Mouse (Mus musculus): ENCODE results near the gene Amotl1. TPM values are rescaled to one million over a fixed set of nuclear protein-coding genes. Genes with fewer than 3 reads are reported as not detected.
A peak's percentile ranks its signal among the peaks of the same experiment; 100 is the strongest.

Gene Amotl1
- total and polyA plus RNA-seq, 2 experiments from 2014 or later, result 11.7 to 70.2 TPM

- ATAC-seq (ENCODE audit: insufficient read depth, low read depth) (no peak), DNase-seq (ENCODE audit: low spot score) (peak; percentile 38)
- Histone ChIP-seq H3K4me2 (ENCODE audit: low read depth, low read length) (peak overlapping the region; percentile 88), H3K27me3 (ENCODE audit: control insufficient read depth, insufficient read depth, low read length) (no peaks in the 10 kb centered on the region), H3K9me3 (replicated peaks; ENCODE audit: control insufficient read depth, low read length) (no peaks in the 10 kb centered on the region), H3K4me1 (ENCODE audit: control insufficient read depth, insufficient read depth) (peaks cover 59% of the 10 kb centered on the region), H3K4me3 (ENCODE audit: low read depth, low read length) (peak overlapping the region; percentile 98), H3K27ac (ENCODE audit: low read depth) (peak overlapping the region; percentile 95), H3K9ac (replicated peaks; ENCODE audit: low read depth, low read length) (peak overlapping the region; percentile 93), H3K36me3 (replicated peaks; ENCODE audit: control insufficient read depth, insufficient read depth, low read length) (no peaks in the 10 kb centered on the region)
- TF ChIP-seq CTCF (IDR thresholded peaks at IDR 0.05; ENCODE audit: low read depth), result no peak
- TF ChIP-seq EP300 (IDR thresholded peaks at IDR 0.05; ENCODE audit: low read depth), result no peak
Observed at GRCm38 (mm10) chr9:14612588-14612987, 32.3 kb downstream of the Amotl1 start.

GRCm38 (mm10) chr9:14608521-14608920 is 36.3 kb downstream of the Amotl1 start:
- no peak overlapping the region for H3K9ac ChIP-seq (replicated peaks; ENCODE audit: low read depth, low read length)
- H3K27me3 ChIP-seq (ENCODE audit: control insufficient read depth, insufficient read depth, low read length), result no peaks in the 10 kb centered on the region
- peaks cover 69% of the 10 kb centered on the region for H3K4me1 ChIP-seq (ENCODE audit: control insufficient read depth, insufficient read depth)
- H3K27ac ChIP-seq (ENCODE audit: low read depth), result peak overlapping the region; percentile 43
- H3K4me3 ChIP-seq (ENCODE audit: low read depth, low read length), result no peak overlapping the region
- no peaks in the 10 kb centered on the region for H3K36me3 ChIP-seq (replicated peaks; ENCODE audit: control insufficient read depth, insufficient read depth, low read length)
- TF ChIP-seq EP300 (IDR thresholded peaks at IDR 0.05; ENCODE audit: low read depth), result 0 out of 2 replicates have a peak, but pooled peaks have one; percentile 55
- no peak for TF ChIP-seq CTCF (IDR thresholded peaks at IDR 0.05; ENCODE audit: low read depth)
- no peak overlapping the region for H3K4me2 ChIP-seq (ENCODE audit: low read depth, low read length)
- no peaks in the 10 kb centered on the region for H3K9me3 ChIP-seq (replicated peaks; ENCODE audit: control insufficient read depth, low read length)
- WGBS, result 59% methylated on average over 5 of the region's 5 CpGs
- DNase-seq (ENCODE audit: low spot score), result peak; percentile 77
- ATAC-seq (ENCODE audit: insufficient read depth, low read depth), result peak; percentile 74

DNA sequence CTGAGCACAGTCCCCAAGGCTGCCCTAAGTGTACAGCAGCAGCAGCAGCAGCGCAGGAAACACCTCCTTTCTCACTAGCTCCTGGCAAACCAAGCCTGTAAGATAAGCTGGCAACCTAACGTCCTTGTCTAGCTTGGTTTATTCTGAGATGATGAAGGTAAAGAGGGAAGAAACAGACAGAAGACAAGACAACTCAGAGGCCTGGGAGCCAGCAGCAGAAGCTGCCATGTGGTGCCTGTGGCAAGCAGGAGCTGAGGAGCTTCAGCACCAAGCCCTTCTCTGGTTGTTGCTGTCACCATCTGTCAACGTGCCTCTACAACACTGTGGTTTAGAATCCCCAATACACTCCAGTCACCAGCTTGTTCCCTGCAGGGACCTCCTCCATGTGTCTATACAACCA is 37.4 kb downstream of the Amotl1 start:
- Histone ChIP-seq H3K4me1 (ENCODE audit: control insufficient read depth, insufficient read depth) (peaks cover 67% of the 10 kb centered on the region), H3K36me3 (replicated peaks; ENCODE audit: control insufficient read depth, insufficient read depth, low read length) (no peaks in the 10 kb centered on the region), H3K4me3 (ENCODE audit: low read depth, low read length) (no peak overlapping the region), H3K27me3 (ENCODE audit: control insufficient read depth, insufficient read depth, low read length) (no peaks in the 10 kb centered on the region), H3K9me3 (replicated peaks; ENCODE audit: control insufficient read depth, low read length) (no peaks in the 10 kb centered on the region), H3K4me2 (ENCODE audit: low read depth, low read length) (no peak overlapping the region), H3K27ac (ENCODE audit: low read depth) (peak overlapping the region; percentile 24), H3K9ac (replicated peaks; ENCODE audit: low read depth, low read length) (no peak overlapping the region)
- DNase-seq (ENCODE audit: low spot score) (no peak), ATAC-seq (ENCODE audit: insufficient read depth, low read depth) (no peak)
- WGBS, result 14% methylated on average over 3 of the region's 3 CpGs
- no peak for TF ChIP-seq CTCF (IDR thresholded peaks at IDR 0.05; ENCODE audit: low read depth)
- TF ChIP-seq EP300 (IDR thresholded peaks at IDR 0.05; ENCODE audit: low read depth), result no peak

DNA sequence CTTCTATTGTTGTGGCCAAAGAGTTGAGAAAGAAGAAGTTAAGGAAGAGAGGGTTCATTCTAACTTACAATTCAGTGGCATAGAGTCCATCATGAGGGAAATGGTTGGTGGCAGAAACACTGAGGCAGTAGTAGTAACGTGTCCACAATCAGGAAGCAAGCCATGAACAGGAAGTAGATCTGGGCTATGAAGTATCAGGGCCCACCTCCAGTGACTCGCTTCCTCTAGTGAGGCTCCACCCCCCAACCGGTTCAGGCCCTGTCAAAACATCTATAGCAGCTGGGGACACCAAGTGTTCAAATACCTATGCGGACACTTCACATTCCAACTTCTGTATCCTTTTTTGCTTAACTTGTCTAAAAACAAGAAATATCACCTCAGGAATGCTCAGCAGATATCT is 38.9 kb downstream of the Amotl1 start:
- H3K4me2 ChIP-seq (ENCODE audit: low read depth, low read length), result no peak overlapping the region
- H3K9ac ChIP-seq (replicated peaks; ENCODE audit: low read depth, low read length), result no peak overlapping the region
- H3K9me3 ChIP-seq (replicated peaks; ENCODE audit: control insufficient read depth, low read length), result no peaks in the 10 kb centered on the region
- peak overlapping the region; percentile 18; the same call in 1 of the 2 replicates for H3K27ac ChIP-seq (ENCODE audit: low read depth)
- no peak for TF ChIP-seq EP300 (IDR thresholded peaks at IDR 0.05; ENCODE audit: low read depth)
- no peak for TF ChIP-seq CTCF (IDR thresholded peaks at IDR 0.05; ENCODE audit: low read depth)
- 71% methylated on average over 4 of the region's 4 CpGs for WGBS
- H3K4me3 ChIP-seq (ENCODE audit: low read depth, low read length), result no peak overlapping the region
- H3K36me3 ChIP-seq (replicated peaks; ENCODE audit: control insufficient read depth, insufficient read depth, low read length), result no peaks in the 10 kb centered on the region
- H3K27me3 ChIP-seq (ENCODE audit: control insufficient read depth, insufficient read depth, low read length), result no peaks in the 10 kb centered on the region
- DNase-seq (ENCODE audit: low spot score) (no peak), ATAC-seq (ENCODE audit: insufficient read depth, low read depth) (no peak)
- peaks cover 52% of the 10 kb centered on the region for H3K4me1 ChIP-seq (ENCODE audit: control insufficient read depth, insufficient read depth)

- Histone ChIP-seq H3K4me3 (ENCODE audit: low read depth, low read length) (no peak overlapping the region), H3K4me2 (ENCODE audit: low read depth, low read length) (no peak overlapping the region), H3K9ac (replicated peaks; ENCODE audit: low read depth, low read length) (no peak overlapping the region), H3K36me3 (replicated peaks; ENCODE audit: control insufficient read depth, insufficient read depth, low read length) (no peaks in the 10 kb centered on the region), H3K27ac (ENCODE audit: low read depth) (no peak overlapping the region), H3K27me3 (ENCODE audit: control insufficient read depth, insufficient read depth, low read length) (no peaks in the 10 kb centered on the region), H3K4me1 (ENCODE audit: control insufficient read depth, insufficient read depth) (peaks cover 47% of the 10 kb centered on the region), H3K9me3 (replicated peaks; ENCODE audit: control insufficient read depth, low read length) (no peaks in the 10 kb centered on the region)
- WGBS, result 68% methylated on average over 3 of the region's 3 CpGs
- ATAC-seq (ENCODE audit: insufficient read depth, low read depth) (no peak), DNase-seq (ENCODE audit: low spot score) (no peak)
- TF ChIP-seq CTCF (IDR thresholded peaks at IDR 0.05; ENCODE audit: low read depth) (no peak), EP300 (IDR thresholded peaks at IDR 0.05; ENCODE audit: low read depth) (no peak)
Observed at GRCm38 (mm10) chr9:14604363-14604762, 40.5 kb downstream of the Amotl1 start.

DNA sequence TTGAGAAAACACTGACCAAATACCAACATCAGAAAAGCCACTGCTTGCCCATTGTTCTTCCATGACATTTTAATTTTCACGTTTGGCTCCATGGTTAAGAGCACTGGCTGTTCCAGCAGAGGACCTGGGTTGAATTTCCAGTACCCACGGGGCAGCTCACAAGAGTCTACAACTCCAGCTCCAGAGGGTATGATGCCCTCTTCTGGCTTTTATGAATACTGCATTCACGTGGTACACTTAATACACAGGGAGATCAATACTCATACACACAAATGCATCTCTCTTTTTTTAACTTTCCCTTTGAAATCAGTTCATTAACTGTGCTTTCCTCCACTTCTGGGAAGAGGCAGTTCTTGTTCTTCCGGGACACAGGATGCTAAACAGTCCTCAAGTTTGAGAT is 41.4 kb downstream of the Amotl1 start:
- Histone ChIP-seq H3K4me2 (ENCODE audit: low read depth, low read length) (no peak overlapping the region), H3K9ac (replicated peaks; ENCODE audit: low read depth, low read length) (no peak overlapping the region), H3K27me3 (ENCODE audit: control insufficient read depth, insufficient read depth, low read length) (no peaks in the 10 kb centered on the region), H3K27ac (ENCODE audit: low read depth) (no peak overlapping the region), H3K36me3 (replicated peaks; ENCODE audit: control insufficient read depth, insufficient read depth, low read length) (no peaks in the 10 kb centered on the region), H3K4me3 (ENCODE audit: low read depth, low read length) (no peak overlapping the region), H3K4me1 (ENCODE audit: control insufficient read depth, insufficient read depth) (peaks cover 43% of the 10 kb centered on the region), H3K9me3 (replicated peaks; ENCODE audit: control insufficient read depth, low read length) (no peaks in the 10 kb centered on the region)
- DNase-seq (ENCODE audit: low spot score), result no peak
- 83% methylated on average over 4 of the region's 4 CpGs for WGBS
- TF ChIP-seq EP300 (IDR thresholded peaks at IDR 0.05; ENCODE audit: low read depth), result no peak
- no peak for TF ChIP-seq CTCF (IDR thresholded peaks at IDR 0.05; ENCODE audit: low read depth)
- ATAC-seq (ENCODE audit: insufficient read depth, low read depth), result no peak

Data from heart, postnatal 0 days (tissue).